Mouse (Mus musculus): ENCODE results near the gene Psmd10. TPM values are rescaled to one million over a fixed set of nuclear protein-coding genes. Genes with fewer than 3 reads are reported as not detected.
A peak's percentile ranks its signal among the peaks of the same experiment; 100 is the strongest.

The Psmd10 gene
- total and polyA plus RNA-seq, 3 experiments = 47.3 to 64.1 (median 47.9) TPM

GRCm38 (mm10) chrX:140932066-140932465 lies 24.5 kb downstream of the Psmd10 start:
- TF ChIP-seq JUND (conservative IDR thresholded peaks at IDR 0.05; ENCODE audit: low read depth, low read length) (no peak), SMC3 (IDR thresholded peaks at IDR 0.05; ENCODE audit: low read depth, low read length) (peak; percentile 73), GABPA (IDR thresholded peaks at IDR 0.05; ENCODE audit: insufficient replicate concordance, low read depth, low read length) (no peak), RCOR1 (conservative IDR thresholded peaks at IDR 0.05; ENCODE audit: low read depth, low read length) (no peak), ZC3H11A (IDR thresholded peaks at IDR 0.05; ENCODE audit: low read depth, low read length) (peak; percentile 15; the same call in 1 of the 2 replicates), RAD21 (IDR thresholded peaks at IDR 0.05; ENCODE audit: low read depth, low read length) (peak; percentile 81), TCF12 (IDR thresholded peaks at IDR 0.05; ENCODE audit: low read depth, low read length) (no peak), MAX (IDR thresholded peaks at IDR 0.05; ENCODE audit: low read length) (no peak), CTCF (conservative IDR thresholded peaks at IDR 0.05 in 1 of 2, IDR thresholded peaks at IDR 0.05 in 1 of 2; ENCODE audit: low read depth in 2 of 2, low read length in 2 of 2) (peak; percentile 31 to 74; a peak in 2 of 4 replicates)
- Histone ChIP-seq H3K79me2 (replicated peaks; ENCODE audit: control insufficient read depth, extremely low read depth, insufficient read depth, poor library complexity, severe bottlenecking) (no peaks in the 10 kb centered on the region), H3K27ac (ENCODE audit: insufficient read depth, low read depth) (no peak overlapping the region), H3K4me1 (ENCODE audit: control insufficient read depth in 1 of 2, insufficient read depth in 2 of 2) (no peaks in the 10 kb centered on the region), H3K27me3 (replicated peaks) (no peaks in the 10 kb centered on the region), H3K4me2 (ENCODE audit: insufficient read depth, low read depth, poor library complexity, severe bottlenecking) (no peak overlapping the region), H3K9me3 (replicated peaks; ENCODE audit: low read length) (no peaks in the 10 kb centered on the region), H3K36me3 (replicated peaks in 1 of 2; ENCODE audit: control insufficient read depth in 1 of 2, insufficient read depth in 1 of 2, low read length in 1 of 2) (no peaks in the 10 kb centered on the region), H3K4me3 (replicated peaks in 1 of 3; ENCODE audit: low read depth in 2 of 3, low read length in 2 of 3, poor library complexity in 1 of 3) (no peak overlapping the region), H3K9ac (ENCODE audit: insufficient read depth, low read depth) (no peak overlapping the region)
- peak; percentile 23 for DNase-seq (ENCODE audit: extremely low read depth)
- dilution Hi-C loops (cut with MboI; ENCODE audit: extremely low pct_ligation_motif_present, extremely low pct_unique_long_range_greater_than_20kb, low sequenced_read_pairs) (no loop called here), in situ Hi-C loops (cut with MboI; ENCODE audit: low pct_ligation_motif_present, low pct_unique_long_range_greater_than_20kb, low sequenced_read_pairs) (no loop called here)

GRCm38 (mm10) chrX:140921321-140921720 lies 35.2 kb downstream of the Psmd10 start:
- H3K79me2 ChIP-seq (replicated peaks; ENCODE audit: control insufficient read depth, extremely low read depth, insufficient read depth, poor library complexity, severe bottlenecking) = no peaks in the 10 kb centered on the region
- dilution Hi-C loops (cut with MboI; ENCODE audit: extremely low pct_ligation_motif_present, extremely low pct_unique_long_range_greater_than_20kb, low sequenced_read_pairs) = no loop called here

GRCm38 (mm10) chrX:140907360-140907759 lies 49.2 kb downstream of the Psmd10 start, which contains the start of gene Vsig1:
TSS of gene Vsig1 (plus strand) at chrX:140907608.
- peak within 1 kb of the TSS; percentile 40; the same call in 1 of the 2 replicates for H3K9ac ChIP-seq (ENCODE audit: insufficient read depth, low read depth)
- no peaks in the 10 kb centered on the region for H3K27me3 ChIP-seq (replicated peaks)
- TF ChIP-seq TCF12 (IDR thresholded peaks at IDR 0.05; ENCODE audit: low read depth, low read length) (no peak), USF2 (conservative IDR thresholded peaks at IDR 0.05; ENCODE audit: low read depth, low read length) (no peak), MEF2A (IDR thresholded peaks at IDR 0.05; ENCODE audit: borderline replicate concordance, low read depth, low read length) (no peak), UBTF (IDR thresholded peaks at IDR 0.05; ENCODE audit: low read depth, low read length) (no peak), ETS1 (conservative IDR thresholded peaks at IDR 0.05; ENCODE audit: low read depth, low read length) (no peak), USF1 (IDR thresholded peaks at IDR 0.05; ENCODE audit: low read depth, low read length) (no peak), ZMIZ1 (IDR thresholded peaks at IDR 0.05; ENCODE audit: low read depth, low read length) (no peak), HCFC1 (IDR thresholded peaks at IDR 0.05; ENCODE audit: low read depth, low read length) (no peak), EP300 (IDR thresholded peaks at IDR 0.05; ENCODE audit: low read length) (no peak), ZKSCAN1 (IDR thresholded peaks at IDR 0.05; ENCODE audit: borderline replicate concordance, low read depth, low read length) (no peak)
- H3K4me3 ChIP-seq (replicated peaks in 1 of 3; ENCODE audit: low read depth in 2 of 3, low read length in 2 of 3, poor library complexity in 1 of 3) = no peak within 1 kb of the TSS
- H3K4me1 ChIP-seq (ENCODE audit: control insufficient read depth in 1 of 2, insufficient read depth in 2 of 2) = no peaks in the 10 kb centered on the region
- H3K27ac ChIP-seq (ENCODE audit: insufficient read depth, low read depth) = no peak within 1 kb of the TSS
- no peaks in the 10 kb centered on the region for H3K36me3 ChIP-seq (replicated peaks in 1 of 2; ENCODE audit: control insufficient read depth in 1 of 2, insufficient read depth in 1 of 2, low read length in 1 of 2)
- H3K4me2 ChIP-seq (ENCODE audit: insufficient read depth, low read depth, poor library complexity, severe bottlenecking) = 0 out of 2 replicates have a peak within 1 kb of the TSS, but pooled peaks have one; percentile 2
- dilution Hi-C loops (cut with MboI; ENCODE audit: extremely low pct_ligation_motif_present, extremely low pct_unique_long_range_greater_than_20kb, low sequenced_read_pairs) = no loop called here
- H3K79me2 ChIP-seq (replicated peaks; ENCODE audit: control insufficient read depth, extremely low read depth, insufficient read depth, poor library complexity, severe bottlenecking) = no peaks in the 10 kb centered on the region
- in situ Hi-C loops (cut with MboI; ENCODE audit: low pct_ligation_motif_present, low pct_unique_long_range_greater_than_20kb, low sequenced_read_pairs) = no loop called here
- no peak for DNase-seq (ENCODE audit: extremely low read depth)
- H3K9me3 ChIP-seq (replicated peaks; ENCODE audit: low read length) = no peaks in the 10 kb centered on the region

More at GRCm38 (mm10) chrX:140921321-140921720, 35.2 kb downstream of the Psmd10 start:
- no peak overlapping the region for H3K9ac ChIP-seq (ENCODE audit: insufficient read depth, low read depth)
- no peaks in the 10 kb centered on the region for H3K36me3 ChIP-seq (replicated peaks in 1 of 2; ENCODE audit: control insufficient read depth in 1 of 2, insufficient read depth in 1 of 2, low read length in 1 of 2)
- no peaks in the 10 kb centered on the region for H3K27me3 ChIP-seq (replicated peaks)
- TF ChIP-seq TCF12 (IDR thresholded peaks at IDR 0.05; ENCODE audit: low read depth, low read length) (no peak), JUN (IDR thresholded peaks at IDR 0.05; ENCODE audit: insufficient read depth, low read depth, low read length) (no peak), KAT2A (IDR thresholded peaks at IDR 0.05; ENCODE audit: insufficient replicate concordance, low read length) (no peak), IRF4 (IDR thresholded peaks at IDR 0.05; ENCODE audit: low read depth, low read length) (no peak)
- in situ Hi-C loops (cut with MboI; ENCODE audit: low pct_ligation_motif_present, low pct_unique_long_range_greater_than_20kb, low sequenced_read_pairs) = loop anchor here (10.0 kb wide), 2 partner anchors 317 to 427 kb away; partner anchors contain the start of gene Tsc22d3
- H3K4me3 ChIP-seq (replicated peaks in 1 of 3; ENCODE audit: low read depth in 2 of 3, low read length in 2 of 3, poor library complexity in 1 of 3) = no peak overlapping the region
- no peaks in the 10 kb centered on the region for H3K4me1 ChIP-seq (ENCODE audit: control insufficient read depth in 1 of 2, insufficient read depth in 2 of 2)
- no peak for DNase-seq (ENCODE audit: extremely low read depth)
- no peaks in the 10 kb centered on the region for H3K9me3 ChIP-seq (replicated peaks; ENCODE audit: low read length)
- H3K27ac ChIP-seq (ENCODE audit: insufficient read depth, low read depth) = no peak overlapping the region
- no peak overlapping the region for H3K4me2 ChIP-seq (ENCODE audit: insufficient read depth, low read depth, poor library complexity, severe bottlenecking)

Measured in CH12.LX (cell line).